Mouse (Mus musculus) midbrain, embryonic 15.5 days (tissue): ENCODE measurements around the gene Xrcc1. TPM values are rescaled to one million over a fixed set of nuclear protein-coding genes. Genes with fewer than 3 reads are reported as not detected.

Experiments used
- ATAC-seq: fragments of 200-750 bp; cut with Nextera tagmentation; replicated peaks from 2 replicates; pipeline ENCODE4 v1.8.0; 2017; ENCODE audit warnings: moderate TSS enrichment
- H3K27ac ChIP-seq: fragments of 300-500 bp; sonication (generic); 2 replicates; pipeline ENCODE4 v1.5.1; 2015; ENCODE audit warnings: mild to moderate bottlenecking, inconsistent platforms
- H3K27me3 ChIP-seq: fragments of 300-500 bp; sonication (generic); replicated peaks from 2 replicates; pipeline ENCODE4 v1.6.1; 2015; ENCODE audit warnings: inconsistent platforms
- H3K36me3 ChIP-seq: fragments of 300-500 bp; sonication (generic); replicated peaks from 2 replicates; pipeline ENCODE4 v1.6.1; 2015; ENCODE audit warnings: inconsistent platforms
- H3K4me1 ChIP-seq: fragments of 300-500 bp; sonication (generic); 2 replicates; pipeline ENCODE4 v1.6.1; 2015; ENCODE audit warnings: inconsistent platforms
- H3K4me2 ChIP-seq: fragments of 300-500 bp; sonication (generic); 2 replicates; pipeline ENCODE4 v1.6.1; 2015; ENCODE audit warnings: inconsistent platforms, mild to moderate bottlenecking, moderate library complexity
- H3K4me3 ChIP-seq: fragments of 300-500 bp; sonication (generic); 2 replicates; pipeline ENCODE4 v1.5.1; 2015; ENCODE audit warnings: mild to moderate bottlenecking, inconsistent platforms
- H3K9ac ChIP-seq: fragments of 300-500 bp; sonication (generic); 2 replicates; pipeline ENCODE4 v1.6.1; 2015; ENCODE audit warnings: mild to moderate bottlenecking, inconsistent platforms
- H3K9me3 ChIP-seq: fragments of 300-500 bp; sonication (generic); 2 replicates; pipeline ENCODE4 v1.6.1; 2016; ENCODE audit warnings: inconsistent platforms
- WGBS: fragments of 180-500 bp; shearing (Covaris S2); methylation state at CpG from one replicate; pipeline ENCODE4 v1.1.7; 2015; ENCODE audit warnings: mixed read lengths; 5-methylcytosine and 5-hydroxymethylcytosine counted together
- polyA plus RNA-seq: library from polyadenylated mRNA; unstranded; fragments of >200 nt; fragmentation: Nextera tagmentation; extraction: Ambion mirVana; gene quantifications from 2 replicates; pipeline ENCODE4 v1.2.1, GENCODE M21; 2015

Gene Xrcc1
- polyA plus RNA-seq, 1 experiment from 2014 or later = 67.1 TPM

DNA sequence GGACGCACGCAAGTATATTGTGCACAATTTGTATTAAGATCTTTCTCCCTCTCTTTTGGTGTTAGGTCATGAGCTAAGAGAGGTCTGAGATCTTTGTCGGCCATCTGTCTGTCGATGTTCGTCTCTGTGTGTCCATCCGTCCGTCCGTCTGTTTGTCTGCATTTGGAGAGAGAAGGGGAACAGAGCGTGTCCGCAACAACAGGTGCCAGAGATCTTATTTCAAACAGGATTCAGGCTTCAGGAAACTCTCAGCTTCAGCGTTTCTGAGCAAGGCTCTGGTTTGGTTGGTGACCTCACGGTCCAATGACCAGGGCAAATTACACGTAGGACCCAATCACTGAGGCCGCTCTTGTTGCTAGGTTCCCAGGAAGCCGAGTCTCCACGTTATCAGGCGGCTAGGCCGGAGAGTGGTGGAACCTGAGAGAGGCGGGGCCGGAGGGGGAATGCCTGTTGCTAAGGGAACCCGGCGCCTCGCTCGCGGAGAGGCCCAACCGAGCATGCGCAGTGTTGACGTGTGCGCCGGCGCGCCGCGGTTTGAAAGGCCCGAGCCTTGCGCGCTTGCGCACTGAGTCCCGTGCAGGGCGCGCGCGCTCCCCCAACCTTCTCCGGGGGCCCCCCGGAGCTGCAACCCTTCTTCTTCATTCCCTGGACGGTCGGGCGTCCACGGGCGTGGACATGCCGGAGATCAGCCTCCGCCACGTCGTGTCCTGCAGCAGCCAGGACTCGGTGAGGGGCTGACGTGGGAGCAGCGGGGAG, 723 bp downstream of the Xrcc1 start:
- Histone ChIP-seq H3K9me3 (no peaks in the 10 kb centered on the region), H3K36me3 (no peaks in the 10 kb centered on the region; the same call in 1 of the 2 replicates), H3K4me2 (peak overlapping the region; percentile 75), H3K4me3 (peak overlapping the region; percentile 87), H3K9ac (peak overlapping the region; percentile 84), H3K27ac (peak overlapping the region; percentile 73), H3K4me1 (peaks cover 16% of the 10 kb centered on the region), H3K27me3 (no peaks in the 10 kb centered on the region)
- under 1% methylated on average over 57 of the region's 57 CpGs for WGBS
- peak; percentile 98 for ATAC-seq

DNA sequence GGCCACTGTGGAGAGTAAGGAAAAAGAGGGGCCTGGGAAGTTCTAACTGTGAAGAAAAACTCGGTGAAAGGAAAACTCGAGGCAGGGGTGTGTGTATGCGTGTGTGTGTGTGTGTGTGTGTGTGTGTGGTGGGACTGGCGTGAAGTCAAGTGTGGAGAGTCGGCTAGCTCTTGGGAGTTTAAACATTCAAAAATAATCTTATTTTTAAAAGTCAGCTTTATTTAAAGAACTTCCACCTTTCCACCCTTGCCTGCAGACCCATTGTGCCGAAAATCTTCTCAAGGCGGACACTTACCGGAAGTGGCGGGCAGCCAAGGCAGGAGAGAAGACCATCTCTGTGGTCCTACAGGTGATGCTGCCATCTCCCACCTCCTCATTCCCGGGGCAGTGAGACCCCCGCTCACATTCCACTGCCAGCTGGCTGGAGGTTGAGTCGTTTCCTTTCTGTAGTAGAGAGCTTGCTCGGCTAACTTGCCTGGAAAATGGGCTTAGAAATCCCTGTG, 1.5 kb downstream of the Xrcc1 start:
- H3K27ac ChIP-seq = 0 out of 2 replicates have a peak overlapping the region, but pooled peaks have one; percentile 73
- WGBS = 25% methylated on average over 13 of the region's 13 CpGs
- no peaks in the 10 kb centered on the region for H3K9me3 ChIP-seq
- H3K4me2 ChIP-seq = peak overlapping the region; percentile 75
- no peaks in the 10 kb centered on the region for H3K27me3 ChIP-seq
- peak; percentile 28; the same call in 1 of the 2 replicates for ATAC-seq
- H3K36me3 ChIP-seq = no peaks in the 10 kb centered on the region; the same call in 1 of the 2 replicates
- peaks cover 16% of the 10 kb centered on the region for H3K4me1 ChIP-seq
- peak overlapping the region; percentile 84 for H3K9ac ChIP-seq
- peak overlapping the region; percentile 87 for H3K4me3 ChIP-seq

DNA sequence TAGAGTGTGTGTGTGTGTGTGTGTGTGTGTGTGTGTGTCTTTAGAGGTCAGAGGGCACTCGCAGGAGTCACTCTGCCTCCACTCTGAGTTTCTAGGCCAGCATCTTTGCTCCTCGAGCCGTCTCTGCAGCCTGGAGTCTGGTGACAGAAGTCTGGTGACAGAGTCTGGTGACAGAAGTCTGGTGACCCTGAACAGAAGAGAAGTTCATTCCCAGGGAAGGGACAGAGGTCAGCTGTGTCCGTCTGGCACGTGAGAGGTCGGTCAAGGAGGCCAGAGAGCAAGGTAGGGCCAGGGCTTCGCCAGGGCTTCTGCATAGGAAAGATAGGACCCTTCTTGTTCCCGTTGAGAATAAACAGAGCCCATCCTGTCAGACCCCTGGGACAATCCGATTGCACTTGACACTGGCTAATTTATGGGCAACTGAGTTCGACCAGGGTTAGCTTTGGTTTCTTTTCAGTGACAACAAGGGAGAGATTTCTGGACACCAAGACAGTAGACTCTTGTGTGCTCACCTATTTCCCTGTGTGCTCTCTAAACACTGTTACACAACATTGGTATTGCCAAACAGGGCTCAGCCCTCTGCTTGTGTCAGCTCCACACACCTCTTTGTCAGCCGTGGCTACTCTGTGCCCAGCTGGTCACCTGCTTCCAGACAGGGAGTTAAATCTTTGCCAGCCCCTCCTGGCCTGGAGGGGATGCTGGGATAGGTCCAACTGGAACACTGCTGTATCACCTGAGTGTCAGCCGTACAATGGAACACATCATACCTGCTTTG, 6.1 kb downstream of the Xrcc1 start:
- Histone ChIP-seq H3K27ac (no peak overlapping the region), H3K4me1 (peaks cover 8% of the 10 kb centered on the region), H3K36me3 (no peaks in the 10 kb centered on the region; the same call in 1 of the 2 replicates), H3K9me3 (no peaks in the 10 kb centered on the region), H3K9ac (no peak overlapping the region), H3K27me3 (no peaks in the 10 kb centered on the region), H3K4me3 (no peak overlapping the region), H3K4me2 (no peak overlapping the region)
- 95% methylated on average over 12 of the region's 12 CpGs for WGBS
- ATAC-seq = no peak

GRCm38 (mm10) chr7:24555786-24556185, 9.7 kb downstream of the Xrcc1 start:
- Histone ChIP-seq H3K4me1 (no peaks in the 10 kb centered on the region), H3K36me3 (peaks cover 3% of the 10 kb centered on the region; the same call in 1 of the 2 replicates), H3K4me2 (no peak overlapping the region), H3K27ac (no peak overlapping the region), H3K4me3 (no peak overlapping the region), H3K9ac (no peak overlapping the region), H3K9me3 (no peaks in the 10 kb centered on the region), H3K27me3 (no peaks in the 10 kb centered on the region)
- WGBS = 96% methylated on average over 10 of the region's 10 CpGs
- no peak for ATAC-seq

DNA sequence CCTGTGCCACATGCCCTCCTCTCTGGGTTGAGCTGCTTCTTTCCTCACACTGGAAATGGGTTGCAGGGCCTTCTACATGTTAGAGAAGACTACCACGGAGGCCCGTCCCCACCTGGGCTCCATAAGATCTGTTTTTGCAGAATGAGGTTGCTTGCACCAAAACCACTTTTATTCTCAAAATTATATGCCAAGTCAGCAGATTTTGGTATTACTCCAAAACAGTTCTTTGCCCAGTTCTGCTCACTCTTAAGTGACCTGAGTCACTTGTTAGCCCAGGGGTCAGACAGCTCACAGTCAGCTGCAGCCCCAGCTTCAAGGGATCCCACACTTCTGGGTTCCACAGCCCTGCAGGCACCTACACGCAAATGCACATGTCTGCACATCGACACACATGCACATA, 15.4 kb downstream of the Xrcc1 start:
- 0 out of 2 replicates have a peak, but pooled peaks cover 9% of the 10 kb centered on the region for H3K36me3 ChIP-seq
- H3K9ac ChIP-seq = no peak overlapping the region
- H3K27ac ChIP-seq = no peak overlapping the region
- no peaks in the 10 kb centered on the region for H3K27me3 ChIP-seq
- no peak overlapping the region for H3K4me2 ChIP-seq
- WGBS = 95% methylated on average over 4 of the region's 4 CpGs
- H3K4me3 ChIP-seq = no peak overlapping the region
- no peaks in the 10 kb centered on the region for H3K4me1 ChIP-seq
- no peaks in the 10 kb centered on the region for H3K9me3 ChIP-seq
- no peak for ATAC-seq

- no peak for ATAC-seq
- WGBS = 88% methylated on average over 8 of the region's 8 CpGs
- no peak overlapping the region for H3K4me3 ChIP-seq
- no peak overlapping the region for H3K9ac ChIP-seq
- H3K9me3 ChIP-seq = no peaks in the 10 kb centered on the region
- H3K36me3 ChIP-seq = peaks cover 20% of the 10 kb centered on the region; the same call in 1 of the 2 replicates
- no peak overlapping the region for H3K27ac ChIP-seq
- H3K4me1 ChIP-seq = no peaks in the 10 kb centered on the region
- H3K4me2 ChIP-seq = no peak overlapping the region
- H3K27me3 ChIP-seq = no peaks in the 10 kb centered on the region
Observed at GRCm38 (mm10) chr7:24563191-24563836, 17.2 kb downstream of the Xrcc1 start.

DNA sequence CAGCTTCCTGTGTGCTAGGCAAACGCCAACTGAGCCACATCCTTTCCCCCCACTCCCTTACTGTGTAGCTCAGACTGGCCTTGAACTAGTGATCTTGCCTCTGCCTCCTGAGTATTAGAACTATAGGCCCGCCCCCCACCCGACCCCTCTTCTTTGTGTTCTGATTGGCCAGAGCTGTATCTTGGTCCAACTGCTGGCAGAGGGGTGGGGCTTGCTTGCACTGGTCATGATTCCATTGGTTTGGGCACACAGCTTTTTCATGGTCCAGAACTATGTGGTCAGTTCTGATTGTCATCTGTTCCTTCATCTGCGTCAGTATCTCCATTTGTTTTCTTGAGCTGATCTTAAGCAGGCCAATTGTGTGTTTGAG, 17.7 kb downstream of the Xrcc1 start:
- Histone ChIP-seq H3K9ac (no peak overlapping the region), H3K4me3 (no peak overlapping the region), H3K36me3 (peaks cover 20% of the 10 kb centered on the region; the same call in 1 of the 2 replicates), H3K4me2 (no peak overlapping the region), H3K27ac (no peak overlapping the region), H3K9me3 (no peaks in the 10 kb centered on the region), H3K4me1 (no peaks in the 10 kb centered on the region), H3K27me3 (no peaks in the 10 kb centered on the region)
- ATAC-seq = no peak
- 92% methylated on average over 4 of the region's 4 CpGs for WGBS

- ATAC-seq = no peak
- Histone ChIP-seq H3K4me2 (no peak overlapping the region), H3K27me3 (no peaks in the 10 kb centered on the region), H3K9ac (no peak overlapping the region), H3K4me3 (no peak overlapping the region), H3K4me1 (no peaks in the 10 kb centered on the region), H3K9me3 (no peaks in the 10 kb centered on the region), H3K27ac (no peak overlapping the region), H3K36me3 (peaks cover 20% of the 10 kb centered on the region; the same call in 1 of the 2 replicates)
- WGBS = 66% methylated on average over 6 of the region's 6 CpGs
Observed at GRCm38 (mm10) chr7:24564607-24565265, 18.6 kb downstream of the Xrcc1 start.

DNA sequence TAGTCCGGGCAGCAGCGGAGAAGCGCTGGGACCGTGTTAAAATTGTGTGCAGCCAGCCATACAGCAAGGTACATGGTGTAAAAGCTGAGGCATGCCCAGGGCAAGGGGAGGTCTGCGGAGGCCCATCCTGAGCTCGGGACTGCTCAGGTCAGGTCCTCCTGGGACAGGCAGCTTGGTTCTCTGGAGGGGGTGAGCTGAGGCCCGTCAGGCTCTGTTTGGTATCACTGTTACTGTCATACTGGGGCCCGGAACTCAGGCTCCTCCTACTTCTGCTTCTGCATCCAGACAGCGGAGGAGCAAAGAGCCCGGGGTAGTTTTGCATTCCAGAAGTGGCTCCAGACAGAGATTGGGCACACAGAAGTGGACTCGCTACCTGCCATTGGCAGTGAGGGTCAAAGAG, 19.5 kb downstream of the Xrcc1 start:
- Histone ChIP-seq H3K4me3 (no peak overlapping the region), H3K27me3 (no peaks in the 10 kb centered on the region), H3K4me2 (no peak overlapping the region), H3K4me1 (no peaks in the 10 kb centered on the region), H3K9me3 (no peaks in the 10 kb centered on the region), H3K27ac (no peak overlapping the region), H3K36me3 (peaks cover 18% of the 10 kb centered on the region; the same call in 1 of the 2 replicates), H3K9ac (no peak overlapping the region)
- no peak for ATAC-seq
- WGBS = 91% methylated on average over 11 of the region's 11 CpGs

- Histone ChIP-seq H3K27ac (no peak overlapping the region), H3K9me3 (no peaks in the 10 kb centered on the region), H3K4me1 (no peaks in the 10 kb centered on the region), H3K4me3 (no peak overlapping the region), H3K4me2 (no peak overlapping the region), H3K27me3 (no peaks in the 10 kb centered on the region), H3K36me3 (peaks cover 15% of the 10 kb centered on the region; the same call in 1 of the 2 replicates), H3K9ac (no peak overlapping the region)
- ATAC-seq = no peak
- 92% methylated on average over 9 of the region's 9 CpGs for WGBS
Observed at GRCm38 (mm10) chr7:24566206-24566605, 20.1 kb downstream of the Xrcc1 start.

GRCm38 (mm10) chr7:24568512-24568911, 22.4 kb downstream of the Xrcc1 start:
- Histone ChIP-seq H3K36me3 (peaks cover 14% of the 10 kb centered on the region; the same call in 1 of the 2 replicates), H3K27me3 (no peaks in the 10 kb centered on the region), H3K27ac (no peak overlapping the region), H3K4me3 (no peak overlapping the region), H3K4me1 (no peaks in the 10 kb centered on the region), H3K4me2 (no peak overlapping the region), H3K9me3 (no peaks in the 10 kb centered on the region), H3K9ac (no peak overlapping the region)
- ATAC-seq = no peak
- WGBS = 94% methylated on average over 4 of the region's 4 CpGs
